Mouse (Mus musculus): Measurements from ENCODE around the gene Sik2. TPM values are rescaled to one million over a fixed set of nuclear protein-coding genes. Genes with fewer than 3 reads are reported as not detected.

Sik2 gene
- total and polyA plus RNA-seq, 3 experiments, result 18.7 to 72.8 (median 22.4) TPM

DNA sequence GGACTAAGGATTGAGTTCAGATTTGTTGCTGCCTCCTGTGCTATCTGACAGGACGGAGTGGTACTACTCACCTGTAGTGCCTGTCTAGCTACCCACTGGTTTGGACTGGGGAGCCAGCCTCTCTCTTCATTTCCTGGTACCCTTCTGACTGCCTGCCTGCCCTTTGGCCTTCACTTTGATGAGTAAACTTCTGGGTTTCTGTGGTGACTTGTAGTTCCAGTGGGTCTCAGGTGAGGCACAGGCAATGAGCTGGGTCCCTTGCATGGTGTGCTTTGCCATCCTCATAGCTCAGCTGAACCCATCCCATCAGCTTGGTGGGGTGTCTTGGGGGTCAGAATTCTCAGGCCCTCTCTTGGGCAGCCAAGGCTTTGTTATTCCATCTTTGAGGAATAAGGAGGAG lies 122.0 kb downstream of the Sik2 start:
- TF ChIP-seq POLR2AphosphoS5 (IDR thresholded peaks at IDR 0.05; ENCODE audit: insufficient replicate concordance, low read depth, low read length), result no peak
- Histone ChIP-seq H3K4me3 (ENCODE audit: low read depth, low read length) (no peak overlapping the region), H3K27me3 (ENCODE audit: insufficient read depth, low read length) (no peaks in the 10 kb centered on the region), H3K4me1 (ENCODE audit: insufficient read depth, low read depth, low read length) (peaks cover 26% of the 10 kb centered on the region), H3K9me3 (replicated peaks) (no peaks in the 10 kb centered on the region), H3K36me3 (replicated peaks) (peaks cover 97% of the 10 kb centered on the region)
- ATAC-seq (ENCODE audit: extremely low read depth, insufficient number of reproducible peaks, low FRiP score, poor library complexity, severe bottlenecking) (no peak), DNase-seq (ENCODE audit: low spot score) (no peak)

DNA sequence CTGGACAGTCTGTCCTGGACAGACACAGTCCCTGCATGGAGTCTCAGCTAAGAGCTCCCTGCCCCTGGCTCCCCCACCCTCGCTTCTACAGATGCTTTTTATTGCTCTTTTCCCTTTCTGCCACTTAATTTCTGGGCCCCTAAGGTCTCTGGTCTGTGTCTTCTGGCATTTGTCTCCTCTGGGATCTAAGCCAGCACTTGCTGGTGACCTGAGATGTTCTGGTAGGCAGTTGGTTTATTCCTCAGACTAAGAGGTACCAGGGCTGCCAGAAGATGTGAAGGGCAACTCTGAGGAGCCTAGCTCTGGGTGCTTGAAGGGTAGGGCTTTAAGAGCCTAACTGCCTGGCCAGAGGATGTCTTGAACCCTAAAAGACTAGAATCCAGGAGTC lies 123.3 kb downstream of the Sik2 start:
- ATAC-seq (ENCODE audit: extremely low read depth, insufficient number of reproducible peaks, low FRiP score, poor library complexity, severe bottlenecking) (no peak), DNase-seq (ENCODE audit: low spot score) (no peak)
- H3K36me3 ChIP-seq (replicated peaks), result peaks cover 95% of the 10 kb centered on the region
- no peak for TF ChIP-seq GATA1 (IDR thresholded peaks at IDR 0.05; ENCODE audit: borderline replicate concordance, low read length)
- no peak for TF ChIP-seq GATA2 (IDR thresholded peaks at IDR 0.05; ENCODE audit: borderline replicate concordance, low read depth, low read length)
- no peak for TF ChIP-seq CTCF (IDR thresholded peaks at IDR 0.05; ENCODE audit: low read depth, low read length)
- TF ChIP-seq POLR2AphosphoS5 (IDR thresholded peaks at IDR 0.05; ENCODE audit: insufficient replicate concordance, low read depth, low read length), result no peak
- no peak for TF ChIP-seq TAL1 (conservative IDR thresholded peaks at IDR 0.05; ENCODE audit: low read depth, low read length)
- H3K27me3 ChIP-seq (ENCODE audit: insufficient read depth, low read length), result no peaks in the 10 kb centered on the region
- no peaks in the 10 kb centered on the region for H3K9me3 ChIP-seq (replicated peaks)
- H3K4me3 ChIP-seq (ENCODE audit: low read depth, low read length), result no peak overlapping the region
- peaks cover 31% of the 10 kb centered on the region for H3K4me1 ChIP-seq (ENCODE audit: insufficient read depth, low read depth, low read length)

DNA sequence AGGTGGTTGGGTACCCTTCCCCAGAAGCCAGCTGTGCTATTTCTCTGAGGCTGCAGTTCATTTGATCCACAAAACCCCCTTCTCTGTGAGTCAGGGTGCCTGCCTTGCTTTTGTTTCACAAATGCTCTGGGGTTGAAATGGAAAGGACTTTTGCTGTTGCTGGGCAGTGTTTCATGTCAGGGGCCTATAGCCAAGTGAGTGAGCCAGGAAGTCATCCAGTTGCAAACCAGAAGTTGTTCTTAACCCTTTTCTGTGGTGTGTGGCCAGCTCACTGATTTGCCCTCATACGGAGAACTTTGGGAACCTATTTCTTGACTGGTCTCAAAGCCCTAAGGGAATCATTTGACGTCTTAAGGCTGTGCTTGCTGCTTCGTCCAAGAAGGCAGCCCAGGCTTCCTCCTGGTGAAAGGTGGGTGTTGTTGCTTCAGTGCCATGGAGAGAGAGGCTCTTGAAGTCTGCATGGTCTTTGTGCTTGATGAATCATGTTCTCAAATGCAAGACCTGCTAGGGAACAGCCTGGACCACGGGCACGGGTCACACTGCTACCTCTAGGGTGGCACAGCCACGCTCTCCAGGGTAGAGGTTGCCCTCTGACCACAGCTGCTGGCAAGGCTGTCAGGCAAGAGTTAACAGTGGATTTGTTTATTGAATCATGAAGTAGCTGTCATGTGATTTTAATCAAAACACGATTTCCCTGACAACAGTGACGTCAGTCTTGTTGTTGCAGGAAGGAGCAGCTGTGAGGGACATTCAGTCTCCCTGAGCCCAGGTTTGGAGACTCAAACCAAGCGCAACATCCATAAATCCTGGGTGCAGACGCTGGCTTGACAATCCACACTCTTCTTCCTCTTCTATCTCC lies 123.9 kb downstream of the Sik2 start:
- TF ChIP-seq TAL1 (conservative IDR thresholded peaks at IDR 0.05; ENCODE audit: low read depth, low read length), result no peak
- TF ChIP-seq POLR2AphosphoS5 (IDR thresholded peaks at IDR 0.05; ENCODE audit: insufficient replicate concordance, low read depth, low read length), result no peak
- TF ChIP-seq CTCF (IDR thresholded peaks at IDR 0.05; ENCODE audit: low read depth, low read length), result no peak
- no peak for TF ChIP-seq GATA1 (IDR thresholded peaks at IDR 0.05; ENCODE audit: borderline replicate concordance, low read length)
- TF ChIP-seq GATA2 (IDR thresholded peaks at IDR 0.05; ENCODE audit: borderline replicate concordance, low read depth, low read length), result no peak
- Histone ChIP-seq H3K27me3 (ENCODE audit: insufficient read depth, low read length) (no peaks in the 10 kb centered on the region), H3K4me3 (ENCODE audit: low read depth, low read length) (no peak overlapping the region), H3K36me3 (replicated peaks) (peaks cover 95% of the 10 kb centered on the region), H3K9me3 (replicated peaks) (no peaks in the 10 kb centered on the region), H3K4me1 (ENCODE audit: insufficient read depth, low read depth, low read length) (peaks cover 31% of the 10 kb centered on the region)
- ATAC-seq (ENCODE audit: extremely low read depth, insufficient number of reproducible peaks, low FRiP score, poor library complexity, severe bottlenecking) (no peak), DNase-seq (ENCODE audit: low spot score) (no peak)

DNA sequence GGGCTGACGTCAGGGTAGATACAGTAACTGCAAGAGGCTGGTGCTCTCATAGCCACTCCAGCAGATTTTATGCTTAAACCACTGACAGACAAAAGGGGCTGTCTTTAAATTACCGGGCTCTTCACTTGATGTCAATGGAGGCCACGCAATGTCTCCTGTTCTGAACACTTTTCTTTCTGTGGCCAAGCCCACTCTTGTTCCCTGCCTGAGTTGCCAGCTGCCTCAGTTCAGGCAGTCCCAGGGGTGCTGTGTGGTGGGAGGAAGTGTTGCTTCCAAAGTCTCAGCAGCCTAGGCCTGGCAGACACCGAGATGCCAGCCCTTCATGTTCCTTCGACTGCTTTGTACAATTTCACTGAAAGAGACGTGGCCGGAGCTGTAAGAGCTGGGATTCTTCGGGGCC lies 124.8 kb downstream of the Sik2 start:
- Histone ChIP-seq H3K4me1 (ENCODE audit: insufficient read depth, low read depth, low read length) (peaks cover 31% of the 10 kb centered on the region), H3K4me3 (ENCODE audit: low read depth, low read length) (no peak overlapping the region), H3K36me3 (replicated peaks) (peaks cover 98% of the 10 kb centered on the region), H3K9me3 (replicated peaks) (no peaks in the 10 kb centered on the region), H3K27me3 (ENCODE audit: insufficient read depth, low read length) (no peaks in the 10 kb centered on the region)
- DNase-seq (ENCODE audit: low spot score) (no peak), ATAC-seq (ENCODE audit: extremely low read depth, insufficient number of reproducible peaks, low FRiP score, poor library complexity, severe bottlenecking) (no peak)
- TF ChIP-seq TAL1 (conservative IDR thresholded peaks at IDR 0.05; ENCODE audit: low read depth, low read length) (no peak), CTCF (IDR thresholded peaks at IDR 0.05; ENCODE audit: low read depth, low read length) (no peak), GATA1 (IDR thresholded peaks at IDR 0.05; ENCODE audit: borderline replicate concordance, low read length) (no peak), GATA2 (IDR thresholded peaks at IDR 0.05; ENCODE audit: borderline replicate concordance, low read depth, low read length) (no peak), POLR2AphosphoS5 (IDR thresholded peaks at IDR 0.05; ENCODE audit: insufficient replicate concordance, low read depth, low read length) (no peak)

DNA sequence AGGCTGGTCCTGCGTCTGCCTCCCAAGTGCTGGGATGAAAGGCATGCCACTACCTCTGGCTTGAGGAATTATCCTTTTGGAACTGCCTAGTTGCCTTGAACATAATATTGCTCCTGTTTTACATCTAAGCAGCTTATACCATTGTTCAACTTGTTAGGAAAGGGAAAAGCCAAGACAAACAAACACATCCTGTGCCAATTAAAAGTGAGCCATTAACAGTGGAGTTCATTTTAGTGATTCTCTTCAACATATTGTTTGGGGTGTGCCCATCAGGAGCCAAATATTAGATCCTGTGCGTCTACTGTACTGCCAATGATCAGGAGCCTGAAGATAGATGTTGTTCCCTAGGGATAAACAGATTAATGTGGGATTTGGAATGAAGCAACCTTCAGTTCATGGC lies 126.7 kb downstream of the Sik2 start:
- peaks cover 98% of the 10 kb centered on the region for H3K36me3 ChIP-seq (replicated peaks)
- TF ChIP-seq CTCF (IDR thresholded peaks at IDR 0.05; ENCODE audit: low read depth, low read length) (no peak), TAL1 (conservative IDR thresholded peaks at IDR 0.05; ENCODE audit: low read depth, low read length) (no peak), GATA1 (IDR thresholded peaks at IDR 0.05; ENCODE audit: borderline replicate concordance, low read length) (no peak), GATA2 (IDR thresholded peaks at IDR 0.05; ENCODE audit: borderline replicate concordance, low read depth, low read length) (no peak), POLR2AphosphoS5 (IDR thresholded peaks at IDR 0.05; ENCODE audit: insufficient replicate concordance, low read depth, low read length) (no peak)
- no peaks in the 10 kb centered on the region for H3K27me3 ChIP-seq (ENCODE audit: insufficient read depth, low read length)
- H3K4me3 ChIP-seq (ENCODE audit: low read depth, low read length), result no peak overlapping the region
- ATAC-seq (ENCODE audit: extremely low read depth, insufficient number of reproducible peaks, low FRiP score, poor library complexity, severe bottlenecking) (no peak), DNase-seq (ENCODE audit: low spot score) (no peak)
- peaks cover 38% of the 10 kb centered on the region for H3K4me1 ChIP-seq (ENCODE audit: insufficient read depth, low read depth, low read length)
- no peaks in the 10 kb centered on the region for H3K9me3 ChIP-seq (replicated peaks)

DNA sequence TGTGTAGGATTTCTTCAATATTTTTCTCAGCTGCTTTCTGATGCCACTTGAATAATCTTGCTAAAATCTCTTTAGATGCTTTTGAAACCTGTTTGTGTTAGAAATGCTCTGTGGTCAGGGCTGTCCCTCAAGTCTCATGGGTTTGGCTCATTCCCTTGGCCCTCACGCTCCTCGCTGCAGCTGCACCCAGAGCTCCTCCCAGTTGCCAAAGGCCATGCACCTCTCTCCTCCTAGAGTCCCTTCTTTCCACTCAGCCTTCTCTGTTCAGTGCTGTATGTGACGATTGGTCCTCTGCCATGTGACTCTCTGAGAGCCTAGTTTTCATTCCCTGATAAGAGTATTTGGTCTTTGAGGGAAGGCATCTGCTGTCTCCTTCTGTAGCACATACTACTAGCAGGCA lies 131.4 kb downstream of the Sik2 start:
- Histone ChIP-seq H3K4me1 (ENCODE audit: insufficient read depth, low read depth, low read length) (peaks cover 29% of the 10 kb centered on the region), H3K36me3 (replicated peaks) (peaks cover 98% of the 10 kb centered on the region), H3K9me3 (replicated peaks) (no peaks in the 10 kb centered on the region), H3K27me3 (ENCODE audit: insufficient read depth, low read length) (no peaks in the 10 kb centered on the region), H3K4me3 (ENCODE audit: low read depth, low read length) (no peak overlapping the region)
- no peak for ATAC-seq (ENCODE audit: extremely low read depth, insufficient number of reproducible peaks, low FRiP score, poor library complexity, severe bottlenecking)
- TF ChIP-seq POLR2AphosphoS5 (IDR thresholded peaks at IDR 0.05; ENCODE audit: insufficient replicate concordance, low read depth, low read length) (no peak), GATA2 (IDR thresholded peaks at IDR 0.05; ENCODE audit: borderline replicate concordance, low read depth, low read length) (no peak), CTCF (IDR thresholded peaks at IDR 0.05; ENCODE audit: low read depth, low read length) (no peak), TAL1 (conservative IDR thresholded peaks at IDR 0.05; ENCODE audit: low read depth, low read length) (no peak)
- DNase-seq (ENCODE audit: low spot score), result no peak
